In genomic region chr8:116943555-116944384, GRCm38 (mm10) we compare ENCODE assay signal across 8 mouse cellular contexts. TPM values are rescaled to one million over a fixed set of nuclear protein-coding genes. Genes with fewer than 3 reads are reported as not detected.
DNase-seq lines count a peak whose midpoint lies in the region; ATAC-seq and TF ChIP-seq lines count a peak whose summit lies in the region.

No protein-coding gene starts in this region.

- ATAC-seq in CD4-positive, CD25-positive, alpha-beta regulatory T cell, adult 4 months, result peak; percentile 46

- H3K4me1 ChIP-seq in erythroblast, embryonic 14.5 days (ENCODE audit: control insufficient read depth), result peaks cover 56% of the 10 kb centered on the region

- H3K27me3 ChIP-seq in erythroblast, embryonic 14.5 days (ENCODE audit: control insufficient read depth), result no peaks in the 10 kb centered on the region

- TF ChIP-seq CTCF in left cerebral cortex, adult 2 months (IDR thresholded peaks at IDR 0.05), result no peak

- H3K27ac ChIP-seq in left cerebral cortex, adult 2 months, result peak overlapping the region; percentile 92

- no peaks in the 10 kb centered on the region for H3K9me3 ChIP-seq in erythroblast, embryonic 14.5 days (ENCODE audit: control insufficient read depth, low read length)

- H3K4me3 ChIP-seq in erythroblast, embryonic 14.5 days (replicated peaks), result peak overlapping the region; percentile 77
- peak overlapping the region; percentile 94 for H3K4me3 ChIP-seq in left cerebral cortex, adult 2 months

- H3K36me3 ChIP-seq in erythroblast, embryonic 14.5 days (ENCODE audit: control insufficient read depth), result peaks cover 31% of the 10 kb centered on the region

- intact Hi-C loops in left cerebral cortex, adult 2 months (cut with DNase I), result loop anchor here (1.0 to 5.0 kb wide), 3 partner anchors 22 to 534 kb away; partner anchors contain the start of genes Cenpn and Cmc2

- peak; percentile 44 for DNase-seq in adipocyte (ENCODE audit: low spot score)
- DNase-seq in heart, postnatal 4 days, result peak; percentile 34
- DNase-seq in left cerebral cortex, adult 2 months (ENCODE audit: extremely low spot score in 1 of 2, low spot score in 2 of 2), result peak; percentile 39 to 53
- DNase-seq in lung, postnatal 4 days, result peak; percentile 39 to 45
- peak; percentile 35 to 43 for DNase-seq in right cerebral cortex, postnatal 10 days (ENCODE audit: low spot score in 2 of 2)
- DNase-seq in yolk sac, embryonic 10.5 days (ENCODE audit: low spot score), result peak; percentile 32

RNA-seq across cellular contexts. Expression of gene Atmin, which starts 0.6 kb away (rescaled TPM):
- 1 to 10 TPM; 6.4 TPM for polyA plus RNA-seq in CD4-positive, CD25-positive, alpha-beta regulatory T cell, adult 4 months (2017; shearing (Covaris generic))
- 0.05 and 0.16 TPM in 2 replicates for polyA plus RNA-seq in erythroblast, embryonic 14.5 days (2012)
- total RNA-seq in heart, postnatal 4 days (2021), result 10 to 100 TPM; 17.7 to 18.3 TPM
- total RNA-seq in left cerebral cortex, adult 2 months (2021), result 10 to 100 TPM; 73.9 to 76.0 TPM

RNA-seq across cellular contexts. Expression of gene Cenpn, which starts 22.2 kb away (rescaled TPM):
- 1 to 10 TPM; 2.9 to 8.8 TPM for polyA plus RNA-seq in CD4-positive, CD25-positive, alpha-beta regulatory T cell, adult 4 months (2017; shearing (Covaris generic))
- polyA plus RNA-seq in erythroblast, embryonic 14.5 days (2012), result 1.7 and 2.6 TPM in 2 replicates
- 10 to 100 TPM; 19.4 to 21.6 TPM for total RNA-seq in heart, postnatal 4 days (2021)
- 1 to 10 TPM in 1 of 2 experiments, under 1 TPM in 1; 0.97 to 2.0 TPM for total RNA-seq in left cerebral cortex, adult 2 months (2021)

RNA-seq across cellular contexts. Expression of gene Cmc2, which starts 22.5 kb away (rescaled TPM):
- 10 to 100 TPM; 36.3 to 38.5 TPM for polyA plus RNA-seq in CD4-positive, CD25-positive, alpha-beta regulatory T cell, adult 4 months (2017; shearing (Covaris generic))
- 12.0 and 20.2 TPM in 2 replicates for polyA plus RNA-seq in erythroblast, embryonic 14.5 days (2012)
- 10 to 100 TPM; 55.0 to 55.2 TPM for total RNA-seq in heart, postnatal 4 days (2021)
- 10 to 100 TPM; 19.2 to 20.8 TPM for total RNA-seq in left cerebral cortex, adult 2 months (2021)

RNA-seq across cellular contexts. Expression of gene 1700030J22Rik, which starts 35.0 kb away (rescaled TPM):
- polyA plus RNA-seq in CD4-positive, CD25-positive, alpha-beta regulatory T cell, adult 4 months (2017; shearing (Covaris generic)), result not detected
- 0.36 and 0.62 TPM in 2 replicates for polyA plus RNA-seq in erythroblast, embryonic 14.5 days (2012)
- under 1 TPM; 0.47 to 0.55 TPM for total RNA-seq in heart, postnatal 4 days (2021)
- 10 to 100 TPM; 11.5 to 14.3 TPM for total RNA-seq in left cerebral cortex, adult 2 months (2021)

RNA-seq across cellular contexts. Expression of gene Gcsh, which starts 49.6 kb away (rescaled TPM):
- 10 to 100 TPM; 23.1 to 28.6 TPM for polyA plus RNA-seq in CD4-positive, CD25-positive, alpha-beta regulatory T cell, adult 4 months (2017; shearing (Covaris generic))
- 0.04 and 0.10 TPM in 2 replicates for polyA plus RNA-seq in erythroblast, embryonic 14.5 days (2012)
- total RNA-seq in heart, postnatal 4 days (2021), result 10 to 100 TPM; 38.6 to 38.8 TPM
- total RNA-seq in left cerebral cortex, adult 2 months (2021), result 10 to 100 TPM; 34.4 to 36.3 TPM

Comparison
In these comparisons a context has a peak if more than half of its experiments do, and no peak if none do; other contexts are left out.
1. Peak in every context shown above with its lines: DNase-seq, ATAC-seq, H3K4me3 ChIP-seq and H3K27ac ChIP-seq.
2. RNA of gene Cenpn, which starts 22.2 kb away (total RNA-seq): 19.4 to 21.6 TPM in heart, postnatal 4 days; 0.97 to 2.0 TPM in left cerebral cortex, adult 2 months; every median in the first group is over 4 times any median in the second.